Mouse (Mus musculus): ENCODE measurements around the gene 3110040M04Rik. TPM values are rescaled to one million over a fixed set of nuclear protein-coding genes. Genes with fewer than 3 reads are reported as not detected.

Gene 3110040M04Rik
- polyA plus RNA-seq, 1 experiment from 2014 or later = 0.55 TPM

DNA sequence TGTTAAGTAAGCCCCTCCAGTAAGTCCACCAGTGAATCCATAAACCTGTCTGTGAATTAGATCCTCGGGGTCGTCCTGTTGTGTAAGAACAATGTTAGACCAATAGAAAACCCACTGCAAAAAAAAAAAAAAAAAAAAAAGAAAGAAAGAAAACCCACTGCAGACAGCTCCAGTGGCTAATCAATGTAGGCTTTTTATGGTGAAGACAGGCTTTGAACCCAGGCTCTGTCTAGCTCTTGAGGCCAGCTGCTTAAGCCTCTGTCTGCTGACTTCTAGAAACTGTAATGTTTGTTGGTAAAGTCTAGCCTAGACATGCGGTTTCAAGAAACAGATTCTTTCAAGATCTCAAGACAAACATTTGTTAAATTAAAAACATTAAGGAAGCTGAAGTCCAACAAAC is 46.2 kb downstream of the 3110040M04Rik start:
- peaks cover 8% of the 10 kb centered on the region; the same call in 1 of the 2 replicates for H3K4me1 ChIP-seq
- 88% methylated on average over 3 of the region's 3 CpGs for WGBS

DNA sequence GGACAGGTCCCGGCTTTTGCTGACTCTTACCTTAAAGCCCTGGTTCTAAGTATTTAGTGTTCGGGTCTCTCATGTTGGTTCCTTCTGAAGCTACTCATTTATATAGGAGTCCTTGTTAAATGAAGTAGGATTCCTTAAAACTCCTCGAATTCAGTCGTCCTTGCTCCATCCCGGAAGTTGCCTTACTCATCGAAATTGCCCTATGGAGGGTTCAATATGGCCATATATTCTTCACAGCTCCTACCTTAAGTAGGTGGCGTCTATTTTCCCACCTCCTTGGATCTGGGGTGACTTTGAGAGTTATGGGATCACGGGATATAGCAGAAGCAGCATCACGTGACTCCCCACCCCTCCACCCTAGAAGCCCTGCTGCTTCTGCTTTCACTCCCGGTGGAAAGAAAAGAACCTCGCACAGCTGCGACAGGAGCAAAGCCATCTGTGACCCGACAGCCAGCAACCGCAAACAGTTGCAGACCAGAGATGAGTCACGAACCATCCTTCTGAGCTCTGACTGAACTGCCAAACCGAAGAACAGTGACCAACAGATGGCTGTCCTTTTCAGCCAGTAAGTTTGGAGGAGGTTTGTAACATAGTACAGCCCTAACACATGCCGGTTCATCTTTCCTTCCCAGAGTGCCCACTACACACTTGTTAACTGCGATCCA is 46.7 kb downstream of the 3110040M04Rik start:
- 54% methylated on average over 18 of the region's 18 CpGs for WGBS
- peaks cover 8% of the 10 kb centered on the region; the same call in 1 of the 2 replicates for H3K4me1 ChIP-seq
- H3K9me3 ChIP-seq = no peaks in the 10 kb centered on the region
- no peaks in the 10 kb centered on the region for H3K27me3 ChIP-seq (ENCODE audit: insufficient read depth, poor library complexity, severe bottlenecking)
- DNase-seq (ENCODE audit: low spot score) = no peak
- no peaks in the 10 kb centered on the region for H3K36me3 ChIP-seq
- 0 out of 2 replicates have a peak overlapping the region, but pooled peaks have one; percentile 47 for H3K27ac ChIP-seq
- H3K4me3 ChIP-seq = no peak overlapping the region

More for the DNA sequence above, 46.2 kb downstream of the 3110040M04Rik start:
- Histone ChIP-seq H3K36me3 (no peaks in the 10 kb centered on the region), H3K27me3 (ENCODE audit: insufficient read depth, poor library complexity, severe bottlenecking) (no peaks in the 10 kb centered on the region), H3K4me3 (no peak overlapping the region), H3K27ac (no peak overlapping the region), H3K9me3 (no peaks in the 10 kb centered on the region)
- DNase-seq (ENCODE audit: low spot score) = no peak

DNA sequence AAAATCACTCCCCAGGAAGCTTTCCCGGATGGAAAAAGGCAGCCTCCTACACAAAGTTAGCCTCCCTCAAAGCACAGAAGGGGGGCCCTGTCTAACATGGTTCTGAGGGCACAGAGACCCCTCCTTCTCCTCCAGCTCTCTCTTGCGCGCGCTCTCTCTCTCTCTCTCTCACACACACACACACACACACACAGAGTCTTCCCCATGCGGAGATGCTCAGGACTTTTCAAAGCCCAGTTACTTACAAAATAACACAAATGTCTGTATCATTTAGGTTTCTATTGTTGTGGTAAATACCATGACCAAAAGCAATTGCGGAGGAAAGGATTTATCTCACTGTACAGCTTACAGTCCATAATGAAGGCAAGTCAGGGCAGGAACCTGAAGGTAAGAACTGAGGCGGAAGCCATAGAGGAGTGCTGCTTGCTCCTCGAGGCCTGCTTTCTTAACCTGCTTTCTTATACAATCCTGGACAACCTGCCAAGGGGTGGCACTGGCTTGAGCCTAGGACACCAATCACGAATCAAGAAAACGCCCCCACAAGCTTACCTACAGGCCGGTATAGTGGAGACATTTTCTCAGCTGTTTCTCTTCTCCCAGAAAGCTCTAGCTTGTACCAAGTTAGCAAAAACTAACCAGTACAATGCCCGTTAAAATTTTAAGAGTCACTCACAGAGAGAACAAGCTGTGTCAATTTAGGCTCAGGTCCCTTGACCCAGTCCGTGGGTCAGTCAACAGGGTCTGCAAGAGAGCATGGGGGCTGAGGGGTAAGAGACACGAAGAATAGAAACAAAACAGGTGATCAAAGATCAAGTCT is 47.5 kb downstream of the 3110040M04Rik start:
- Histone ChIP-seq H3K9me3 (no peaks in the 10 kb centered on the region), H3K36me3 (no peaks in the 10 kb centered on the region), H3K4me1 (peaks cover 8% of the 10 kb centered on the region; the same call in 1 of the 2 replicates), H3K27ac (0 out of 2 replicates have a peak overlapping the region, but pooled peaks have one; percentile 47), H3K4me3 (no peak overlapping the region), H3K27me3 (ENCODE audit: insufficient read depth, poor library complexity, severe bottlenecking) (no peaks in the 10 kb centered on the region)
- WGBS = 84% methylated on average over 14 of the region's 14 CpGs
- DNase-seq (ENCODE audit: low spot score) = no peak

Other genes starting within 250 kb of the 3110040M04Rik start
- 8.0 and 8.8 TPM in 2 replicates for gene Hmcn1, start 210.7 kb upstream of the 3110040M04Rik start, polyA plus RNA-seq (2016; fragmentation: Nextera tagmentation; extraction: Ambion mirVana)
- gene Gm47985, start 21.6 kb upstream of the 3110040M04Rik start, polyA plus RNA-seq (2016; fragmentation: Nextera tagmentation; extraction: Ambion mirVana) = 0.93 and 1.5 TPM in 2 replicates
- gene Gm8947, start 11.7 kb upstream of the 3110040M04Rik start, polyA plus RNA-seq (2016; fragmentation: Nextera tagmentation; extraction: Ambion mirVana) = 0.46 and 0.51 TPM in 2 replicates
- gene Gm47995, start 5.7 kb upstream of the 3110040M04Rik start, polyA plus RNA-seq (2016; fragmentation: Nextera tagmentation; extraction: Ambion mirVana) = 0.33 and 0.62 TPM in 2 replicates
- 0.18 TPM in 1 of 2 replicates, not detected in the other for gene Gm47996, start 6.0 kb downstream of the 3110040M04Rik start, polyA plus RNA-seq (2016; fragmentation: Nextera tagmentation; extraction: Ambion mirVana)
- 275 and 305 TPM in 2 replicates for gene Ivns1abp, start 140.4 kb downstream of the 3110040M04Rik start, polyA plus RNA-seq (2016; fragmentation: Nextera tagmentation; extraction: Ambion mirVana)
- 17.0 and 18.3 TPM in 2 replicates for gene Swt1, start 224.3 kb downstream of the 3110040M04Rik start, polyA plus RNA-seq (2016; fragmentation: Nextera tagmentation; extraction: Ambion mirVana)
- gene Trmt1l, start 224.4 kb downstream of the 3110040M04Rik start, polyA plus RNA-seq (2016; fragmentation: Nextera tagmentation; extraction: Ambion mirVana) = 41.9 and 50.3 TPM in 2 replicates

Measured in heart, embryonic 10.5 days (tissue).